Mouse (Mus musculus) frontal cortex, postnatal 10 days (tissue): Measurements from ENCODE around the gene Dynlrb1.

Experiments used
- DNase-seq, 2 experiments: peaks; one replicate each; pipeline ENCODE4 v3.0.0; 2022; ENCODE audit warnings: low spot score in 2 of 2, mixed read lengths in 1 of 2

The Dynlrb1 gene

DNA sequence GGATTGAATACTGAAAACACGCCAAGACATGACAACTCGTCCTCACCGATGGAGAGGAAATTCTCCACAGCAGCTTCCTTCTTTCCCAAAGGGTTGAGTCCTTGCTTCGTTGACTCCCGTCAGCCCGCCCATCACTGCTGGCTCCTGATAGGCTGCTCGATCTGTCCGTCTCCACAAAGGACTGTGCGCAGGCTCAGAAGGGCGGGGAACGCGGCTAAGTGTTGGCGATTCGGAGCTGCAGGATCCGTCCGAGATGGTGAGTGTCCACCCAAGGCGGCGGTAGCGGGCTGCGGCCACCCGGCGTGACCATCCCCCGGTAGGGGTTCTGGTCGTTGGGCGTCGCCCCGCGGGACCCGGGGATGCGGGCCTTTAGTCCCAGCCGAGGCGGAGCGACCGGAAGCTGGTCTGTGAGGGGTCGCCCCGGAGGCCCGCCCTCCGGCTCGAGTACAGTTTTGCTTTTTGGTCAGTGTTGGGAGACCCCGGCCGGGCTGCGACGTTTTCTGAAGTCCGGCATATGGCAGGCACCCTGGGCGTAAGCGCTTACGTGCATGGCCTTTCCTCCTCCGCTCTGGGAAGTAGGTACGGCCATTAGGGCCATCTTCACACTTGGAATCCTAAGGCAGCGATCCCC lies at the start of gene Dynlrb1:
Gene Dynlrb1, plus strand, starts transcription at position 172 of the 631 bp plus-strand sequence.
- peak; percentile 95 to 99 for DNase-seq

DNA sequence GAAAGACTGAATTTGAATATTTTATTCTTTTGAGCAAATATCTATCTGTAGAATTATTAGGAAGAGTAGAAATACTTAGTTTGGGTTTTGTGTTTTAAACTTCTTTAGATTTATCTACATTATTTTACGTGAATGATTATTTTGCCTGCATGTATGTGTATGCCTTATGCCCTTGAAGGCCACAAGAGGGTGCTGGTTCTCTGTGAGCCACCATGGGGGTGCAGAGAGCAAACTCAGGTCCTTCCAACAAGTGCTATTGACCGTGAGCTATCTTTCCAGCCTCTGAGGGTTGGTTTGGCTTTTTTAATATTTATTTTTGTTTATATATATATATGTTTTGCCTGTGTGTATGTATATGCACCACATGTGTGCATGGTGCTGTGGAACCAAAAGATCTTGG lies 28.9 kb upstream of the Dynlrb1 start:
- DNase-seq: no peak

DNA sequence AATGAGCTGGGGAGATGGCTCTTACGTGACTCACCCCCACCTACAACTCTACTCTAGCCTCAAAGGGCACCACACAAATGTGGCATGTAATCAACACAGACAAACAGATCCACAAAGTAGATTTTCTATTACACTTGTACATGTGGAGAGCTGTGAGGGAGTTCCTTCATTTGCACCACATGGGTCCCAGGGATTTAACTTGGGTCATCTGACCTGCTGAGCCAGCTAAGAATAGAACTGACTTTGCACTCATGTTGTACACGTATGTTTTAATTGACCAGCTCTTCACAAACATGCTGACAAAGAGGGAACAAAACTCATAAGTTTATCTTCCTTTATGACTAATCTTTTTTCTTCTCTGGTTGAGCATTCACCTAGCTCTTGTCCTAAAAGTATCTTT lies 13.2 kb upstream of the Dynlrb1 start:
- DNase-seq: no peak

DNA sequence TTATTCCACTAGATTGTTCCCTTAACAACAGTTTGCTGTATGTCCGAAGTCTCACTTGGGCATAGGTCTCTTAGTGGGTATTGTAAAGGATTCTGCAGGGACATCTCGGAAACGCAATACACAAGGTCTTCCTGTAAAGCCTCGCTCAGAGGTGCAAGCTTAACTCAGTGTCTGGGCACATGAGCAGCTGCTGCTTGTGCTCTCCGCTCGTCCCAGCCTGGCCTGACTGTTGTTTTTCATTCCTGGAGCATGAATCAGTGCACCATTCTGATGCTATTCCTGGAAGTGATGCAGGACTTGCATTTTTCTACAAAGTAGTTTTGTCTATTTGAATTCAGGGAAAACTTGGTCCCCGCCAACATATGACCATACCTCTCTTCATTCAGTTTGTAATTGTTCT lies 11.6 kb upstream of the Dynlrb1 start:
- no peak for DNase-seq

DNA sequence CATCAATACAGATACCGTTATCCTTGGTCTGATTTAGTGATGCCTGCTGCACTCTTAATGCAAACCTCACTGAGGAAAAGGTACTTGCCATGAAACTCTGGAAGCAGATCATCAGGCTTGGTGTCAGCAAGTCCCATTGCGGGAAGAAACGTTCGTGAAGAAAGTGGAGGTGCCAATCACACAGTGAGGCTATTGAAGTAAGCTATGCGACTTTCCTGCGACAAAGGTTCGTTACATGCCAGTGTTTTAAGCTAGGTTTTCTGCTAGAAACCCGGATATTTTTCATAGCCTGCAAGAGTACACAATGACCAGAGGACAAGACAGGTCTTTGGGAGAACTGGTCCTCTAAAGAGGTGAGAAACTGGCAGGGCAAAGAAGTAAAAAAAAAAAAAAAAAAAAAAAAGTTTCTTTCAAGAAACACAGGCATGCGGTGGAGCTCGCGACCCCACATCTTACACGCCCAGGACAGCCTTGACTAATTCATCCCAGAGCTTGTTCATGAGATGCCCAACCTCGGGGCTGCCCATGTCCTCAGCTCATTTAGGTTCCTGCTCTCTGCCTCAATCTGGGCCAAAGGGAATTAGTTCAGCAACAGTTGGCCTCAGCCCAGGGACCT lies 479 bp upstream of the Dynlrb1 start:
- no peak for DNase-seq

DNA sequence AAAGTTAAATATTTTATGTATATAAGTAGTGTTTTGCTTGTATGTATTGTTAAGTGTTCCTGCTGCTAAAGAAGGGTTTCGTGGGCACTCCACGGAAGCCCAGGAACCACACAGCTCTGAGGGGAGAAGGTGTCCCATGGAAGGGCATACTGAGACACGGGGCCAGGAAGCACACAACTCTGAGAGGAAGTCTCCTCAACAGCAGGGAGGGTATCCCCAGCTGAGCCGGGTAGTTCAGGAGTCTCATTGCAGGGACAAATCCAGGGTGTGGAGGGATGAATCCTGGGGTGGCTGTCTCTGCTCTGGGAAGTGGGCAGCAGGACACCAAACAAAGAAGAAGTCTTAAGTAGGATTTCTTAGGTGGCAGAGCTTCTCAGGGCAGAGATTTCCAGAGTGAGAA lies 943 bp downstream of the Dynlrb1 start:
- no peak for DNase-seq

DNA sequence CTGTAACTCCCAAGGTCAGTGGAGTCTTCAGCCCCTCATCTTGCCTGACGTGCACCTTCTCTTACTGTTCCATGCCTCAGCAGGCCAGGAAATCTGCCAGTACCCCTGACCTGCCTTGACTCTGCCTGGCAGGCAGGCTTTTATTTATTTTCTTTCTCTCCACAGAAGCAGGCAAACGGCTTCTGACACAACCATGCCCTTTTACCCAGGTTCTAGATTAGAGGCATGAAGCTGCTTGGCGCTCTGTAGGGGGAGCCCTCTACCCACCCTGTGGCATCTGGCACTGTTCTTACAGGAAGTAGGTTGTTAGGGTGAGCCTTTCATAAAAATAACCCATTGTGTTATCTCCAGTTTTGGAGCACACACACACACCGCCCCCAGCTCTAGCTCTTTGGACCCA lies 4.6 kb downstream of the Dynlrb1 start:
- no peak for DNase-seq

DNA sequence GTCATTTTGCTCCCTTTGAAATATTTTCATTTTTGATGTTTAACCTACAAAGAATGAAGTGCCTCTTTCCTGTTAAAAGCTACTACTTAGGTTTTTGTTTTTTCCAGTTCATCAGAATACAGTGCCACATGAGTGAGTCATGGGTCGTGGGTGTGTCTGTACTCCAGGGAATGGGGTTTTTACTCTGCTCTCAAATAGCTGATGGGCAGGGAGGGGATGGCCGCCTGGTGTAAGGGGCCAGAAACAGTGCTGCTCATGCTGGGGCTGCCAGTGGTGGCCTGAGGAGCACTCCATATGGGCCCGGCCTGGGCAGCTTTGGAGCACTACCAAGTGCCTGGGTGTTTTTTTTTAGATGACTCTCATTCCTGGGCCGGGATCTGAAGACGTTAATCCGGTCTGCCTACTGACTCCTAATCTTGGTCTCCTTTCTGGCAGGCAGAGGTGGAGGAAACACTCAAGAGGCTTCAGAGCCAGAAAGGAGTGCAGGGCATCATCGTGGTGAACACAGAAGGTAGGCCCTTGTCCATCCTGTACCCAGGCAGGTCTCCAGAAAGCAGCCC lies 6.0 kb downstream of the Dynlrb1 start:
- DNase-seq: no peak

DNA sequence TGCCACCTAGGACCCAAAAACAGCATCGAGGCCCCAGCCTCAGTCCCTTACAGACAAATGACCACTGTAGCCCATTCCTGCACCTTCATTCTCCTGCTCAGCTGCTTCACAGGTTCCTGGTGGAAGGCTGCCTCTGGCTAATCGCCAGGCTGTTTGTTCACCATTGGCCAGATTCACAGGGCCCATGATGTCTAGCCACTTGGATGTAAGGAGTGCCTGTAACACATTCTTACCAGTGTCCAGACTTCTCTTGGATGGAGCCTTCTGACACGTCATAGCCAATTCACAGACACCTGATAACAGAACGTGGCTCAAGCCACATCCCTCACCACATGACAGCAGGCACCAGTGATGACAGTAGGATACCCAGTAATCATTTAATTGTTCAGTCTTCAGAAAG lies 9.9 kb downstream of the Dynlrb1 start:
- DNase-seq: no peak

DNA sequence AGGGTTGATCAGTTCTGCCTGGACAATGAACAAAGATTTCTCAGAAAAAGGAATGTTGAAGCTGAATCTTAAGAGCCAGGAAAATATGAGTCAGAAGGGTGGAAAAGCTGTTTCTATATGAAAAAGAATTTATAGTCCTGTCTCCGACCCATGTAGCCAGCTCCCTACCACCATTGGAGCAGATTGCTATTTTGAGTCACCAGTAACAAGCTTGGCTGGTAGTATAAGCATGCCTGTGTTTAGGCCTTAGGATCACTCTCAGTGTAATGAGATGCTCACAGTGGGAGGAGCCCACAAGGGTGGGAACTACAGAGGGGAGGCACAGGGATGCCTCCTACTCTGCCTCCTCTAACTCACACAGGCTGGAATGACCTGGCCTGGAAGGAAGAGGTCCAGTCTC lies 11.9 kb downstream of the Dynlrb1 start:
- no peak for DNase-seq

DNA sequence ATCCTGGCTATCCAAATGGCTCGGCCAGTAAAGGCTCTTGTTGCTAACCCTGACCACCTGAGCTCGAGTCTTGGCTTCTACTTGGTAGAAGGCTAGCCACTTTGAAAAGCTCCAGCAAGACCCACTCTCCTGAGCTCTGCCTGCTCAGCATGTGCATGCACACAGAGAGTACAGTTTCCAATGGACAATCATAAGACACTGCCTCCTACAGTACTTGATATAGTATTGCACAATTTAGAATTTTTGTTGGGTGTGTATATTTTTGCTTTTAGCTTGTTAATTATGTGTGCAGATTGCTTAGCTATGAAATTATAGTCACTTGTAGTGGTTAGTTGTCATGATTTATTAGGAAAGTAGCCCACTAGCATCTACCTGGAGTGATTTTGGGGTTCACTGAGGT lies 12.4 kb downstream of the Dynlrb1 start:
- no peak for DNase-seq

DNA sequence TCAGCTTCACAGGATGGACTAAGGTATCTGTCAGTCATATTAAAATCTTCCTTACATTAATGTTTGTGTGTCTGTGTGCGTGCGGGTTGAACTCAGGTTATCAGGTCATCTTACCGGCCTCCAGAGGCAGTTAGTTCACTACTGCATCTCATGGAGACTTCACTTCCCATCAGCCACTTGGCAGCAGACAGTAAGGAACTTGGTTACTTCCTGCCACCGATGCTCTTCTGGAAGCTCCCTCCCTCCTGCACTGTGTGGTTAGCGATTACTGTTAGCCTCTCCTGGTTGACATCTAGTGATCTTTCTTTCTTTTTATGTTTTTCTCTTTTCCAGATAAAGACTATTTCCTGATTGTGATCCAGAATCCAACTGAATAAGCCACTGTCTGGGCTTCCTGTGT lies 13.3 kb downstream of the Dynlrb1 start:
- no peak for DNase-seq

DNA sequence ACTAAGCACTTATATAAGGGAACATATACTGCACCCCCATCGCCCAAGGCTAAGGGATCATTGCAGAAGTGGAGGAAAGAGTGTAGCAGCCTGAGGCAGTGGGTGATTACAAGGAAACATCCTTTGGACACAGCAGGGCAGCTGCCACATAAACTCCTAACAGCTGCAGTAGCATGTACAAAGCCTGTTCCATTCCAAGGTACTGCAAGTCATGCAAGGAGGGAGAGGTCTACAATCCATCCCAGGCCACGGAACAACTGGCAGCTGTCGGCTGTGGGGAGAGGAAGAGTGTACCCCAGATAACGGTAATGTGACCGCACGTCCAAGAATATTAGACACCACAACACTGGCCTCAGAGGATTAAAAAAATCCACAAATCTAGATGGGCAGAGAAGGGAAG lies 29.2 kb downstream of the Dynlrb1 start:
- no peak for DNase-seq

DNA sequence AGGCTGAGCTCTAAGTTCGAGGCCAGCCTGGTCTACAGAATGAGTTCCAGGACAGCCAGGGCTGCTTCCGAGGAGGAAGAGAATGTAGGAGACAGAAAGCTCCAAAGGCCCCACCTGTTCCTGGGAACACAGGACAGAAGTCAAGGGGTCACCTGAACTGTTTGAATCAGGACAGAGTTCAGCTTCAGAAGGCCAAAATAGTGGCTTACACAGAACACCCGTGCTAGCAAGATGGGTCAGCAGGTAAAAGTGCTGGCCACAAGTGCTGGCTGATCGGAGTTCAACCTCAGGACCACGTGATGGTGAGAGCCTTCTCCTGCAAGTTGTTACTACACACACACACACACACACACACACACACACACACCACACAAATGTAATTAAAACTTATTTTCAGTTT lies 30.6 kb downstream of the Dynlrb1 start:
- DNase-seq: no peak

DNA sequence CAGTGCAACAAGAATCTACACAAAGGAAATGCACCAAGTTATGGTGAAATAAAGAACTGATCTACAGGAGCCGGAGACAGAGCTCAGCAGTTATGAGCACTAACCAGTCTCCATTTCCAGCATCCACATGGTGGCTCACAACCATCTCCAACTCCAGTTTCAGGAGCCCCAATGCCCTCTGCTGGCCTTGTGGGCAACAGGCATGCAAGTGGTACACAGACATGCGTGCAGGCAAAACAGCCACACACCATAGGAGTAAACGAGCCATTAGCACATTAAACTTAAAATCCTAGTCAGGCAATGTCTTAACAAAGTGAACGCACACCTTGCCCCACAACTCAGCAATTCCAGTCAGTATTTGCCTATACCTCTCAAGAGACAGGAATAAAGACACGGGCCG lies 35.6 kb downstream of the Dynlrb1 start:
- DNase-seq: no peak

DNA sequence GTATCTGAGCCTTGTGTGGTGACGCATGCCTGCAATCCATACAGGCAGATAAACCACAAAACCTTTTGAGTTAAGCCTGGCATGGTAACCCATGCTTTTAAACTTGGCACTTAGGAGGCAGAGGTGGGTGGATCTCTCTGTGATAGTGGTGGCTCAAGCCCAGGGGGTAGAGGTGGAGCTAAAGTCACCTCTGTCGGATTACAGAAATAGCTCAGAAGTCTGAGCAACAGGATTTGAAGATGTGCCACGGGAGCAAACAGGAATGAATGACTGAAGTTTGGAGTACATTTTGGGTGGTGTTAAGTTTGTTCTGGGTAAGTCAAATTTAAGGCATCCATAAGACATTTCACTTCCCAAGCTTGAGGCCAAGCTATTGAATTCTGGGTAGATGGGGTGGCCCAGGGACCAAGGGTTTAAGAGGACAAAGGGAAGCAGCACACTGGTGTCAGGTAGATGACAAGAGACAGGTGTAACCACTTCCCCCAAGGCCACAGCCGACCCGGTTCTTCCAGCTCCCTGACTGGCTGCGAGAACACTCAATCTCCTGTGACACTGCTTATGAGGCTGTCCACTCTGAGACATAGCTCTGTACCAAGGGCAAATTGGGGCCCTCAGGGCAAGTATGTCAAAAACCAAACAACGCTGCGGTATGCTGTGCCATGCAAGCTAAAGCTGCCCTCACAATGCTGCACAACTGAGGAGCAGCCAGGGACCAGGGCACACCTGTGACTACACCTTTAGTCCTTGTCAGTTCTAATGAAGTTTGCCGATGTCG lies 36.2 kb downstream of the Dynlrb1 start:
- no peak for DNase-seq

DNA sequence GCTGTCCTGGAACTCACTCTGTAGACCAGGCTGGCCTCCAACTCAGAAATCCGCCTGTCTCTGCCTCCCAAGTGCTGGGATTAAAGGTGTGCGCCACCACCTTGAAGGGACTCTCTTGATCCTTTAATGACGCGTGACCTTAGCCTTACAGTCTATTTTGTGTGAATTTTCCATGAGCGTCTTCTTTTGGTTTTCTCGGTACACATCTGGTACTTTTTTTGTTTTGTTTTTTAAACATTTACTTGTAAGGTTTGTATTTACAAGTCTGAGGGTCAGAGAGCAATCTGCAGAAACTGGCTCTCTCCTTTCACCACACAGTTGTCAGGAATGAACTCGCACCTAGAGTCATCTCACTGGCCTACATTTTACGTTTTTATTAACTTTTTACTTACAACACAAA lies 37.3 kb downstream of the Dynlrb1 start:
- no peak for DNase-seq

DNA sequence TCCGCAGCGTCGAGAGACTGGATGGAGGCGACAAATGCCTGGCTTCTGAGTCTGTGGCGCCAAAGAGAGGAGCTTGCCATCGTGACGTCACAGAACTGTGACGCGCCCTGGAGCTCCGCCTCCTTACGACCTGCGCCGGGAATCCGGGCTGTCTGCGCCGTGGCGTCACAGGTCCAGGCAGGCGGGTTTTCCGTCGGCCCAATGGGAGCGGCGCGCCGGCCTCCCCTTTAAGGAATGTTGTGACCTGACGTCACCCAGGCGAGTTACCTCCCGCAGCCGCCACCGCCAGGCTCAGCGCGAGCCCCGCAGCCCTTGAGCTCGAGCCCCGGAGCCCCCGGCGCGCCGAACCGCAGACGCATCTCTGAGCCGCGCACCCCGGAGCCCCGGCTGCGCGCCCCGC lies 39.9 kb downstream of the Dynlrb1 start, which contains the start of gene Map1lc3a:
Gene Map1lc3a, plus strand, starts transcription at position 103 of the 400 bp plus-strand sequence.
- DNase-seq: peak; percentile 95 to 99

DNA sequence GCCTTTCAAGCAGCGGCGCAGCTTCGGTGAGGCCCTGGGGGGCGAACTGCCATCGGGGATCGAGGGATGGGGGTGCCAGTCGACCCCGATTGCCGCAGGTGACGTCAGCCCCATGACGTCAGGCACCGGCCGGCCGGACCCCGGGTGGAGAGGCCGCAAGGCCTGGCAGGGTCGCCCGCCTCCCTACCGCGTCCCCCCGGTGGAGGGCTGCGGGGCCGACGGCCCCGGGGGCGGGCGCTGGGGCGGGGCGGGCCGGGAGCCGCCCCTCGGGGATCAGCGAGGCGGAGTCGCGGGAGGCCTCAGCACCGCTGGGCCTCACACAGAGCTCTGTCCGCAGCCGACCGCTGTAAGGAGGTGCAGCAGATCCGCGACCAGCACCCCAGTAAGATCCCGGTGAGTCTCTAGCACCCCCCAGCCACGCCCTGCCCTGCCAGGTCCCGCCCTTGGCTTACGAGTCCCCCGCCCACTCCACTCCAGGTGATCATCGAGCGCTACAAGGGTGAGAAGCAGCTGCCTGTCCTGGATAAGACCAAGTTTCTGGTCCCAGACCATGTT lies 40.4 kb downstream of the Dynlrb1 start:
- DNase-seq: peak in 1 of 2 experiments; percentile 58

DNA sequence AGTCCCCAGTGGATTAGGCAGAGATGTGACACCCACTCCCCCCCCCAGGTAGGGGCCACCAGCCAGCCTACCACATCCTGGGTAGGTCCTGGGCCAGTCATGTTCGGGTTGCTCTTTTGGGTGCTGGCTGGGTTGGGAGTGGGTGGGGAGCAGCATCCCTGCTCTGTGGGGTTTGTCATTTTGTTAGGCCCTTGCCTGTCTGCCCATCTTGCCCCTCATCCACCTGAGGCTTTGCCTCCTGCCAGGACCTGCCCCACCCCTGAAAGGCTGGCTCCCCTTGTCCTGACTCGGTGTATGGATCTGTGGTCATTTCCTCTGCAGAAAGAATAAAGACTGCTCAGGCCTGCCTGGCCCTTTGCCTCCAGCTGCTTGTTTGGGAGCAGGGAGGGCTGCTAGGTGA lies 41.4 kb downstream of the Dynlrb1 start:
- no peak for DNase-seq

DNA sequence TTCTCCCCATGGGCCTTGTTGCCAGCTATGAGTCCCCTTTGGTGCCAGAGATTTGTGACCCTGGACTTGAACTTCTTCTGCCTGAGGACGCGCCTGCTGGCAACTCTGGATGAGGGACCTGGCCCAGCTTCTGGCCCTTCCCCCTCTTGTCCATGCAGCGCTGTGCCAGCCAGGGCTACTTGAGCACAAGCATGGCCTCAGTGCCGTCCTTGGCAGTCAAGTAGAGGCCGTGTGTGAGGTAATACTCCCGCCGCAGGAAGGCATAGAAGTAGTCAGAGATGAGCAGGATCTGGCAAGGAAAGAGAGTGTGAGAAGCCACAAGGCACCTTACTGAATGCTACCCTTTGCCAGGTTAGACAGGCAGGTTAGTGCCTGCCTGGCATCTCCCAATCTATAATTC lies 42.0 kb downstream of the Dynlrb1 start:
- peak in 1 of 2 experiments; percentile 33 for DNase-seq

DNA sequence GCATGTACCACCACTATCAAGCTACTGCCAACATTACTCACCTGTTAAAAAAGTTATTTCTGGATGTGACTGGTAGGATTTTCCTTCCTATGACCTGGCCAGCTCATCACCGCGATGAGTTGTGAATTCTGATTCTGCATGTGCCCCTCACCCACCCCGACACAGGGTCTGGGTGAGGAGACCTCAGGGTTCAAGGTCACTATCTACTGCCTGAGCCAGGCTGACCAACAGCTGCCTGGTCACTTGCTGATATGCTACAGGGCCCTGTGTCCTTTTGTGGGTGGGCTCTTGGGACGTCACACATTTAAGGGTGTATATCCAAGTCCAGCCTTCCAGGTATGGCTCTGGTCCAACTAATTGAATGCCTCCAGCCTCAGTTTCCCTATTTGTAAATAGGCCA lies 42.8 kb downstream of the Dynlrb1 start:
- no peak for DNase-seq
